Mouse (Mus musculus) thymus, adult 2 months (tissue): ENCODE data around the gene Adgrv1.

Experiments used
- CTCF ChIP-seq: fragments of 200-500 bp; IDR thresholded peaks from 2 replicates; pipeline ENCODE4 v1.5.1; 2012; ENCODE audit warnings: mild to moderate bottlenecking, control low read depth, low read length, moderate library complexity, borderline replicate concordance; ENCODE audit not compliant: control insufficient read depth, poor library complexity, insufficient read depth; ENCODE audit errors: extremely low read depth
- POLR2A ChIP-seq: fragments of 200-500 bp; IDR thresholded peaks from 2 replicates; pipeline ENCODE4 v1.6.1; 2012; ENCODE audit warnings: mild to moderate bottlenecking, low read length, control low read depth, moderate library complexity; ENCODE audit not compliant: control insufficient read depth, poor library complexity, insufficient read depth; ENCODE audit errors: extremely low read depth

GRCm38 (mm10) chr13:81352296-81352695 lies 280.7 kb downstream of the Adgrv1 start:
- TF ChIP-seq CTCF (no peak), POLR2A (no peak)
